Mouse (Mus musculus) right cerebral cortex, postnatal 14 days (tissue): ENCODE measurements around the gene Krtcap2.

ENCODE experiments used
- DNase-seq: peaks from one replicate; pipeline ENCODE4 v3.0.0; 2022

Gene Krtcap2

GRCm38 (mm10) chr3:89251365-89251895, 5.7 kb downstream of the Krtcap2 start:
- DNase-seq, result no peak

DNA sequence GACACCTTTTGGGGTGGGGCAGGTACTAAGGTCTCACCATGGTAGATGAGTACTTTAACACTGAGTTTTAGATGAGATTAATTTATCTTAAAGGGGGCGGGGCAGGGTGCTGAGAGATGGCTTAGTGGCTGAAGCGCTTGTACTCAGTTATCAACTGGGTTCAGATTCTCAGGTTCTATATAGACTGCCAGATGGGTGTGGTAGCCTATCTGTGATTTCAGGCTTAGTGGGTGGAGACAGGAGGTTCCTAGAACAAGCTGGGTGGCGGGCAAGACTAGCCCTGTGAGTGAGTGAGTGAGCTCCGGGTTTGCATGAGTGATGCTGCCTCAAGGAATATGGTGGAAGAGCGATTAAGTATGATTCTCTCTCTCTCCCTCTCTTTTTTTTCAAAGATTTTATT, 9.2 kb downstream of the Krtcap2 start:
- no peak for DNase-seq

DNA sequence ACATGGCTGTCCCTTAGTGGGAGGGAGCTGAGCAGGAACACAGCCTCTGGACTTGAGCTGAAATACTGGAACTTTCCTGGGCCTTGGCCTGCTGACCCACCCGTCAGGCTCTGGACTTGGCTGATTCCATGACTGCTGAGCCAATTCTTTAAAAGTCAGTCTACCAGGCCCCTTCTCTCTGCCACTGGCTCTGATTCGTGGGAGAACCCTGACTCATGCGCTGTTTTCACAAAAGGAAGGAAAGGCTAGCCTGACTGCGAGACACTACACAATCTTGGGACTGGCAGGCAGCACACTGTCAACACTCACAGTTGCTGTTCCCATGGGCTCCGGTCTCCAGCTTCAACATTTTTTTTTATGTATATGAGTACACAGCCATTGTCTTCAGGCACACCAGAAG, 10.4 kb downstream of the Krtcap2 start:
- no peak for DNase-seq

GRCm38 (mm10) chr3:89259076-89259475, 13.3 kb downstream of the Krtcap2 start, which contains the start of gene Dpm3:
Dpm3 (plus strand) TSS chr3:89259358.
- no peak for DNase-seq

- no peak for DNase-seq
Observed at GRCm38 (mm10) chr3:89260211-89260610, 14.4 kb downstream of the Krtcap2 start.

DNA sequence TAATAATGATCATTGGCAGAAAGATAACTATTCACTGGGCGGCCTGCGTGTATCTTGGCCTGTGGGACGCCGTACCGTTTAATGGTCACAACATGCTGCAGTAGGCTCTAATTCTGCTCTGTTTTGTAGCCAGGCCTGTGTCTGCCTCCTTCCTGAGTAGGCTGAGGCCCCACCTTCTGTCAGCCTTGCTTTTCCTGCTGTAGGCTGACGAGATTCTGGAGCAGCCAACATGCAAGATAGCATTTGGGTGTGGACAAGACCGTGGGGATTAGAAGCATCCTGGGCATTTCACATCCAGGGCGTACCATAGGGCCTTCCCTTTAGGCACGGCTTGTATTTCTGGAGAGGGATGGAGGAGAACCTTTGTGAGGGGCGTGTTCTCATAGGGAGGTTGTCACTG, 16.7 kb downstream of the Krtcap2 start:
- DNase-seq, result no peak

- peak; percentile 78 for DNase-seq
Observed at GRCm38 (mm10) chr3:89266439-89266893, 20.7 kb downstream of the Krtcap2 start.

DNA sequence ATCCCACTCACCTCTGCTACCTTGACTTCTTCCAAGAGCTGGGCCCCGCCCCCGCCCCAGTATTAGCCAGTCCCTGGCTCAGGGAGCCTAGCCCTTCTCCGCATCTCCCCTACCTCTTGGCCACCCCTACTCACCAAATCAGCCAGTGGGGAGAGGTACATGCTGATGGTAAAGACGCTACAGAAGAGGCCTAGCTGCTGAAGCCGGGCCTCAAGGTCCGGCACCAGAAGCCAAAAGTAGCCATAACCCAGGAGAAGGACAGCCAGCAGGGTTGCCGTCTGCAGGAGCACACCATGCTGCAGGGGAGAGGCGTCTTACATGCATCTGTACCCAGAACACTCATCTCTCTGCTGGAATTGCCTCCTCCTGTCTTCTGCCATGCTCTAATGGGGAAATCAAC, 23.1 kb downstream of the Krtcap2 start:
- no peak for DNase-seq

- peak; percentile 87 for DNase-seq
Observed at GRCm38 (mm10) chr3:89270051-89270755, 24.4 kb downstream of the Krtcap2 start, which contains the start of gene Slc50a1. Slc50a1 (minus strand) TSS chr3:89270570.

DNA sequence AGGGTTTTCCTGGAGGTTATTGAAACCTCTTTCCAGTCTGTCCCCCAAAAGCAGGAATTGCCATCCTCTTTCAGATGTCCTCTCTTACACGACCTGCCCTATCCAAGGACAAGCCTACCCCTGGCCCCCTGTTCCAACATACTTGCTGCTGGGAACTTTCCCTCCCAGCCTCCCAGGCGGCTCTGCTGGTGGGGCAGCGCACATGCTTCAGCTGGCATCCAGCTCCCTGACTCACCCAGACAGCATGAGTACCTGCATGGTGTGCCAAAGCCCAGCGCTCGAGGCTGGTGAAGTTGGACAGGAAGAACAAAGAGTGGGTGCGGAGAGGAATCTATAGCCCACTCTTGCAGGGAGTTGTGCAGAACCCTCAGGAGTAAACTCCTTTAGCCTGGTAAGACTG, 25.1 kb downstream of the Krtcap2 start:
- DNase-seq, result peak; percentile 58

DNA sequence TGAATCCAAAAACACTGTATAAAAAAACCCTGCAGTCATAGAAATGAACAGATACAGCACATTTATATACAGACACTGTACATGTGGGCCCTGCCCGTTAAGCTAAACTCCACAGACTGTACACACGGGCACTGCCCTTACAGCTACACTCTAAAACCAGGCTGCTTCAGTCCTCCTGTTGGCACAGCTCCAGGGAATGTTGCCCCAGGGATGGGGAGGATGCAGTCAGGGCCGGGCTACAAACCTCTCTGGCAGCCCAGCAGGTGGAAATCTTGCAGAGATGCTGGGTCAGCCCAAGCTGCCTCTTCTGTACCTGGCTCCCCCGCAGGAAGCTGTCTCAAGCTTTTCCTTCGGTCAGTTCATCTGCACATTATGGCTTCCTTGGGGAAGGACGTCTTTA, 26.0 kb downstream of the Krtcap2 start:
- DNase-seq, result no peak

DNA sequence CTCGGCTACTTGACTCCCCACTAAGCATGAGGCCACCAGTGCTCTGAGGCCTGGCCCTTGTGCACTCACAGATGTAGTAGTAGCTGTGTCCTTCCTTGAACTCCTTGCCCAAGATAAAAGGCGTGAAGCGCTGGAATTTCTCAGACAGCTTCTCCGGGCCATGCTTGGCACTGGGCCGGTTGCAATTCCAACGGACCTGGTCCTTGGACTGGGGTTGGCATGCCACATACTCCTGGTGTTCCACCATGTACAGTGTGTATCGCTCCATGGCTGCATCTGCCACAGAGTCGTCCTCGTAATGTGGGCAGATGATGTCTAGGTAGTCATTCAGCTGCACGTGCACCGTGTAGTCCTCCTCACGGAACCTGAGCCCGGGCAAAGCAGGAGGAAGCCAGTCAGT, 30.3 kb downstream of the Krtcap2 start:
- DNase-seq, result no peak

- no peak for DNase-seq
Observed at GRCm38 (mm10) chr3:89277281-89278021, 31.7 kb downstream of the Krtcap2 start.

DNA sequence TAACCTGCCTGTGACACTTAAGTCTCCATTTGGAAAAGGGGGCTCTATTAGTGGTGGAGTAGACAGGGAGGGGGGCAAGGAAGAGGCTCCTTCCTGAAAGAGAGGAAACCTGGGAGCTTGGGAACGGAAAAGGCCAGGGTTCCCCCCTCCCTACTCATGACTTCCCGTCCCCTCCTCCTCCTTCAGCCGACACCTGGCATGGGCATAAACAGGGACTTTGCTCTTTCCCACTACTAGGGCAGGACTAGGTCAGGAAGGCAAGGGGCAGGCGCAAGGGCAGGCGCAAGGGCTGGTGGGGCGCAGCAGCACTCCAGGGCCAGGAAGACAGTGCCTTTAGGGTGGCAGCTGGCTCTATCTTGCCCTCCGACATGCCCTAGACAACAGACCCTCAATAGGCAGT, 32.3 kb downstream of the Krtcap2 start:
- DNase-seq, result no peak

DNA sequence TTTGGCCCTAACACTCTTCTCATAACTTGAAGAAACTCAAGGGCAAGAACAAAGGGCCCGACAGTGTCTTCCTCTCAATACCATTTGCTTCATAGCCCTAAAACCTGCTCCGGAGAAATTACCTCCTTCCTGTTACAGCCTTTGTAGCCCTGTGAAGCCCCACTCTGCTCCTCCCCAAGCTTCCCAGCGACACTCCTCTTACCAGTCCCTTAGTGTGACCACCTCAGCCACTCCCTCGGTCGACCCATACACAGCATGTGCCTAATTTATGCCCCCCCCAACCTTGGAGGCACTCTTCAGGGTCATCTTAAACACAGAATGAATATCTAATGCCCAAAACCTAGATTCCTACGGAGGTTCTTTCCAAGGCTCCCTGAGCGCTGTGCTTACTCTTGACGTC, 32.9 kb downstream of the Krtcap2 start:
- DNase-seq, result no peak

GRCm38 (mm10) chr3:89279153-89279890, 33.6 kb downstream of the Krtcap2 start:
- DNase-seq, result peak; percentile 67

GRCm38 (mm10) chr3:89280050-89280605, 34.4 kb downstream of the Krtcap2 start:
- DNase-seq, result no peak

- DNase-seq, result no peak
Observed at GRCm38 (mm10) chr3:89280606-89281511, 35.1 kb downstream of the Krtcap2 start, which contains the start of gene Efna1. Efna1 (minus strand) TSS chr3:89281142.

- peak; percentile 86 for DNase-seq
Observed at GRCm38 (mm10) chr3:89281579-89282290, 36.0 kb downstream of the Krtcap2 start.

- no peak for DNase-seq
Observed at GRCm38 (mm10) chr3:89282291-89282643, 36.5 kb downstream of the Krtcap2 start.

DNA sequence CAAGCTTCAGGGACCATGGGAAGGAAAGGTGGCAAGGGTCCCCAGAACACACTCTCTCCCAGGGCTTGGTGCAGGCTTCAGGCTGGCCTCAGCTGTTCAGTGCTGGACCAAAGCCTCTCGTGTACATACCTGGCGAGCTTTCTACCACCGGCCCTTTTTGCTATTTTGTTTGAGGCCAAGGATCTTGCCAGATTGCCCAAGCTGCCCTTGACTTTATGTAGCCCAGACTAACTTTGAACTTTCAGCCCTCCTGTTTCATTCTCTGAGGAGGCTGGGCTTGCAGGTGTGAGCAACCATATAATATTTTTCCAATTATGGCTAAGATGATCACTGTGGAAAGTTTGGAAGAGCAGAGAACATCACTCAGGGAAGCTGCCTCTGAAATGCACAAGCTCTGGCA, 38.5 kb downstream of the Krtcap2 start:
- no peak for DNase-seq
